Mouse (Mus musculus) G1E (cell line): ENCODE results near the gene A1cf. TPM values are rescaled to one million over a fixed set of nuclear protein-coding genes. Genes with fewer than 3 reads are reported as not detected.

Experiments
- ATAC-seq: 2 replicates; pipeline ENCODE4 v1.8.0; 2016; ENCODE audit warnings: mild to moderate bottlenecking; ENCODE audit not compliant: insufficient number of reproducible peaks, poor library complexity, low FRiP score, severe bottlenecking; ENCODE audit errors: extremely low read depth
- DNase-seq: peaks from one replicate; pipeline ENCODE4 v3.0.0; 2012; ENCODE audit warnings: low spot score
- H3K27me3 ChIP-seq: 2 replicates; pipeline ENCODE4 v1.6.1; 2012; ENCODE audit warnings: mild to moderate bottlenecking, low read length, inconsistent platforms; ENCODE audit not compliant: insufficient read depth
- H3K36me3 ChIP-seq: replicated peaks from 2 replicates; pipeline ENCODE3; 2012; ENCODE audit warnings: mild to moderate bottlenecking, inconsistent platforms
- H3K4me1 ChIP-seq: 2 replicates; pipeline ENCODE4 v1.6.1; 2012; ENCODE audit warnings: low read depth, low read length, inconsistent platforms, mixed read lengths; ENCODE audit not compliant: insufficient read depth
- H3K4me3 ChIP-seq: 2 replicates; pipeline ENCODE4 v1.5.1; 2012; ENCODE audit warnings: low read depth, mild to moderate bottlenecking, inconsistent platforms, low read length, moderate library complexity, mixed read lengths
- H3K9me3 ChIP-seq: replicated peaks from 2 replicates; pipeline ENCODE4 v1.6.1; 2012; ENCODE audit warnings: inconsistent platforms
- CTCF ChIP-seq: IDR thresholded peaks from 2 replicates; pipeline ENCODE4 v1.5.1; 2012; ENCODE audit warnings: low read depth, low read length, inconsistent platforms, mixed read lengths
- GATA1 ChIP-seq: IDR thresholded peaks from 2 replicates; pipeline ENCODE4 v1.6.1; 2012; ENCODE audit warnings: borderline replicate concordance, low read length, inconsistent platforms, mixed read lengths
- GATA2 ChIP-seq: IDR thresholded peaks from 2 replicates; pipeline ENCODE4 v1.6.1; 2012; ENCODE audit warnings: low read depth, low read length, inconsistent platforms, borderline replicate concordance
- POLR2AphosphoS5 ChIP-seq: IDR thresholded peaks from 2 replicates; pipeline ENCODE4 v1.6.1; 2012; ENCODE audit warnings: low read depth, low read length, inconsistent platforms; ENCODE audit not compliant: insufficient replicate concordance
- TAL1 ChIP-seq: conservative IDR thresholded peaks from 2 replicates; pipeline ENCODE4 v1.6.1; 2012; ENCODE audit warnings: low read depth, low read length, inconsistent platforms, mixed read lengths
- polyA plus RNA-seq: library from polyadenylated mRNA; stranded (reverse); fragments of >175 nt; gene quantifications from 2 replicates; pipeline ENCODE4 v1.2.3, GENCODE M21; 2012
- total RNA-seq, 2 experiments: library from RNA; stranded (forward) in 1 of 2; stranded (reverse) in 1 of 2; fragments of 200-1000 nt in 1 of 2; fragments of >200 nt in 1 of 2; fragmentation: Nextera tagmentation in 1 of 2; gene quantifications; 2 replicates each; pipeline ENCODE4 v1.2.3; 2014 to 2017

The A1cf gene
- total and polyA plus RNA-seq, 3 experiments, result 0.27 TPM; not detected in 2

DNA sequence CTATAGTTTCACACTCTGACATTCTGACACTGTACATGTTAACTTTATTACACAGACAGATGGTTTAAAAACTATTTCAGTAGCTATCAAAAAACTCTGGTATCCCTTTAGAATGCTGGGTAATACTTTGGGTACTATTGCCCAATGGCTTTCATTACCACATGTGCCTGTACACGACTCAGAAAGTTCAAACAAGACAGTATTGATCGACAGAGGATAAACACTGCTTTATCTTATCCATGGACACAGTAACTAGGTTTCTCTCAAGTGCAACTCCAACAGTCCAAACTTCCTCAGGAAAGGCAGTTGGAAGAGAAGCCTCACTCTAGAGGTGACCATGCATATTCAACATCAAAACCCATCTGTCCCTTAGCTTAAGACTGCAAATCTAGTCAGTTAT is 2.8 kb downstream of the A1cf start:
- no peaks in the 10 kb centered on the region for H3K4me1 ChIP-seq
- no peak for DNase-seq
- ATAC-seq, result no peak

DNA sequence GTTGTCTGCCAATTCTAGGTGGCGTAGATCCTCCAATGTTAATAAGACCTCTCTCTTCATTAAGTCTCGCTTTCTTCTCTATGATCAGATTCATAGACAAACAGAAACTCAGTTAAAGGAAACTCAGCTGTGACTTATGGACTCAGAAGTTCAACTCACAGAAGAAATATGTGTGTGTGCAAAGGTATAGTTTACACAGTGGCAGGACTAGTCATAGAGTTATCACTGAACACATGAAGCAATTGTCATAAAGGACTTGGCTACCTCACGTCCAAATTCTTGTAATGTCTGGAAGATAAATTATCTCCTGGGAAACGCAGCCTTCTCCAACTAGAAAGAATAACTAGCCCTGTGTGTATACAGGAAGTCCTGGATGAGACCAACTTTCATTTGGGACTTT is 9.4 kb downstream of the A1cf start:
- Histone ChIP-seq H3K4me3 (no peak overlapping the region), H3K36me3 (no peaks in the 10 kb centered on the region), H3K9me3 (no peaks in the 10 kb centered on the region), H3K4me1 (no peaks in the 10 kb centered on the region), H3K27me3 (no peaks in the 10 kb centered on the region; the same call in 1 of the 2 replicates)
- DNase-seq, result no peak
- TF ChIP-seq TAL1 (no peak), CTCF (no peak), GATA1 (no peak), POLR2AphosphoS5 (no peak), GATA2 (no peak)
- ATAC-seq, result no peak

More for the DNA sequence above, 2.8 kb downstream of the A1cf start:
- no peak overlapping the region for H3K4me3 ChIP-seq
- TF ChIP-seq TAL1 (no peak), GATA1 (no peak)
- no peaks in the 10 kb centered on the region for H3K9me3 ChIP-seq
- no peaks in the 10 kb centered on the region for H3K36me3 ChIP-seq
- peaks cover 7% of the 10 kb centered on the region; the same call in 1 of the 2 replicates for H3K27me3 ChIP-seq

DNA sequence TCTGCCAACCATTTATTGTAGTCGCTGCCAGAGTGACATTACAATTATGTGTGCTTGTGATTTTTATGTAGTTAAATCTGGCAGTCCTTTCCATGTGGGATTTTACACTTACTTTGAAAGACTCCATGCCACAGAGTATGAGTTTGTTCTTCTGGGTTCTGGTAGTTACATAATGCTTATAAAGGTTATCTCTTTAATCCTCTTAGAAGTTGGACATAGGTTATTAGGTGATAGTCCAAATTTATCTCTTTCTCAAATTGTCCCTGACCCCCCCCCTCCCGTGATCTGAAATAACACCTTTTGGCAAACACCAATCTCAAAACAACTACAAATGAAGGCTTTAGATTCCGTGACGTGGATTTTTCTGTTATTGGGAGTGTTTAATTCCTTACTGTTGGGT is 16.0 kb downstream of the A1cf start:
- TF ChIP-seq POLR2AphosphoS5, result no peak
- TF ChIP-seq TAL1, result no peak
- TF ChIP-seq CTCF, result no peak
- TF ChIP-seq GATA2, result no peak
- no peak for TF ChIP-seq GATA1
- Histone ChIP-seq H3K4me3 (no peak overlapping the region), H3K9me3 (no peaks in the 10 kb centered on the region), H3K36me3 (no peaks in the 10 kb centered on the region), H3K27me3 (peaks cover 3% of the 10 kb centered on the region; the same call in 1 of the 2 replicates), H3K4me1 (no peaks in the 10 kb centered on the region)
- ATAC-seq (no peak), DNase-seq (no peak)

DNA sequence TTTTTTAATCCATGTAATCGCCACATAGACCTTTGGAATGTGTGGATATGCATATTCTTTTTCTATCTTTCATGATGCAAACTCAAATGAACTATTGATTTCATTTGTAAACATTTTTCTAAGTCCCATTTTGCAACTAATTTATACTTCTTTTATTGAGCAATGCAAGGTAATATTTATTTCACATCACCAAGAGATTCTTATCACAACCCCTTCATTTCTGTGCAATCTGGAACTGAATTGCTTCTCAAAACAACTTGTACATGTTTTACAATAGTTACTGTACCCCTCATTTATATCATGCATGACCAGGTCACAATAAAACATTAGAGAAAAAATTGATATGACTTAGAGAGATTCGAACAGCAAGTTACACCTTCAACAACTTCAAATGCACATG is 18.7 kb downstream of the A1cf start:
- ATAC-seq, result no peak
- Histone ChIP-seq H3K9me3 (no peaks in the 10 kb centered on the region), H3K27me3 (0 out of 2 replicates have a peak, but pooled peaks cover 3% of the 10 kb centered on the region), H3K36me3 (no peaks in the 10 kb centered on the region), H3K4me3 (no peak overlapping the region), H3K4me1 (no peaks in the 10 kb centered on the region)
- no peak for TF ChIP-seq GATA1
- TF ChIP-seq CTCF, result no peak
- TF ChIP-seq TAL1, result no peak
- no peak for TF ChIP-seq POLR2AphosphoS5
- no peak for TF ChIP-seq GATA2
- DNase-seq, result no peak

DNA sequence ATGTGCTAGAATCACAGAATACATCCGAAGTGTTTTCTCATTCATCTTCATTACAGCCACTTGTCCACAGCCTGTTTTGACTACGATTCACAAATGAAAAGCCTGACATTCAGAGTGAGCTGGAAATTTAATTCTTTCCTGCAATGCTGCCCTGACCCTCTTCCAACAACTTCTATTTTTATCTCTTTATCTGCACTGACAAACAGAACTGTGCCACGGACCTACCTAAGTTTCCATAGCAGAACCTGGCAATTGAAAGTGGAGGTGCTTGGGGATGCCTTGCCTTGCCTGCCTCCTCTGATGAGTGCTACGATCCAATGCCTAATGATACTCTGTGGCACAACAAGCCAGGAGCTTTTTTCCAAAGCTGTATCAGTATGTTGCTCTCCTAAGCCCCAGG is 21.4 kb downstream of the A1cf start:
- H3K36me3 ChIP-seq, result no peaks in the 10 kb centered on the region
- H3K4me3 ChIP-seq, result no peak overlapping the region
- no peak for DNase-seq
- 0 out of 2 replicates have a peak, but pooled peaks cover 6% of the 10 kb centered on the region for H3K27me3 ChIP-seq
- no peaks in the 10 kb centered on the region for H3K9me3 ChIP-seq
- H3K4me1 ChIP-seq, result no peaks in the 10 kb centered on the region
- no peak for ATAC-seq
- TF ChIP-seq TAL1 (no peak), POLR2AphosphoS5 (no peak), CTCF (no peak), GATA1 (no peak), GATA2 (no peak)

DNA sequence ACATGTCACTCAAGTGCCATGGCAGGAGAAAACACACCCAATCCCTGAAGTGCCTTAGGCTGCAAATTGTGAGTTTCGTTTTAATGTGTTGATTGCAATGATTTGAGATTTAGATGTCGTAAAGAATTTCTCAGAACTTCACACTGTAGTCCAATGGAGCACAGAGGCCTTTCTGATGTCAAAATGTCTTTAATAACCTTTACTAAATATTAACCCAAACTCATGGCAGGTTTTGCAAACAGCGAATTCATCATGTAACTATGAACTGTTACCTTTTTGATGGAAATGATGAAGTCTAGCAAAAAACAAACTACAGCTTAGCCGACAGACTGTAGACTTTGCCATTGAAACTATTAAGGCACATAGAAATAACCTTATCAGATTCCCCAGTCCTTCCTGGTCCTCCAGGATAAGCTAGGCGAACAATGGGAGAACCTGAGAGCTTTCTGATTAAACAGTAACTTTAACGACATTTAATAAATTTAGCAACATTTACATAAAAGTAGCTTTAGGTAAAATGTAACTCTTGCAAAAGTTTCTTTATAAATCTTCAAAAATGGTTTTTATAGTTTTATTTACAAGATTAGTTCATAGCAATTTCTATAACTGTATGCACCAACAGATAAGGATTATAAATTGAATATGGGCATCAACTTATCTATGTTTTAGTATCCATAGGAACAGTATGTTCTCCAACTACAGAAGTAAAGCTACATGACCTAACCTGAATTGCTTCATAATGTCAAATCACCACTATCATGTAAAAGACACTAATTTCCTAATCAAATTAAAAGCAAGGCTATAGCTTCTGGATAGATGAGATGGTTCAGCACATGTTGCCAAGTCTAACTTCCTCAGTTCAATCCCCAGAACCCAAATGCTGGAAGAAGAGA is 22.7 kb downstream of the A1cf start:
- ATAC-seq (no peak), DNase-seq (no peak)
- Histone ChIP-seq H3K9me3 (no peaks in the 10 kb centered on the region), H3K36me3 (no peaks in the 10 kb centered on the region), H3K4me3 (no peak overlapping the region), H3K27me3 (0 out of 2 replicates have a peak, but pooled peaks cover 6% of the 10 kb centered on the region), H3K4me1 (no peaks in the 10 kb centered on the region)
- no peak for TF ChIP-seq GATA2
- TF ChIP-seq CTCF, result no peak
- TF ChIP-seq GATA1, result no peak
- no peak for TF ChIP-seq POLR2AphosphoS5
- no peak for TF ChIP-seq TAL1
